Mouse (Mus musculus) G1E (cell line): ENCODE measurements around the gene Slc6a12.

ENCODE experiments used
- CTCF ChIP-seq: IDR thresholded peaks from 2 replicates; pipeline ENCODE4 v1.5.1; 2012; ENCODE audit warnings: low read depth, low read length, inconsistent platforms, mixed read lengths
- GATA1 ChIP-seq: IDR thresholded peaks from 2 replicates; pipeline ENCODE4 v1.6.1; 2012; ENCODE audit warnings: borderline replicate concordance, low read length, inconsistent platforms, mixed read lengths
- GATA2 ChIP-seq: IDR thresholded peaks from 2 replicates; pipeline ENCODE4 v1.6.1; 2012; ENCODE audit warnings: low read depth, low read length, inconsistent platforms, borderline replicate concordance
- POLR2AphosphoS5 ChIP-seq: IDR thresholded peaks from 2 replicates; pipeline ENCODE4 v1.6.1; 2012; ENCODE audit warnings: low read depth, low read length, inconsistent platforms; ENCODE audit not compliant: insufficient replicate concordance
- TAL1 ChIP-seq: conservative IDR thresholded peaks from 2 replicates; pipeline ENCODE4 v1.6.1; 2012; ENCODE audit warnings: low read depth, low read length, inconsistent platforms, mixed read lengths

GRCm38 (mm10) chr6:121341650-121342049 lies 1.2 kb upstream of the Slc6a12 start:
- TF ChIP-seq TAL1: no peak
- no peak for TF ChIP-seq CTCF
- TF ChIP-seq GATA1: no peak
- TF ChIP-seq GATA2: no peak
- no peak for TF ChIP-seq POLR2AphosphoS5
